Mouse (Mus musculus): ENCODE data around the gene Shisal1. TPM values are rescaled to one million over a fixed set of nuclear protein-coding genes. Genes with fewer than 3 reads are reported as not detected.

Gene Shisal1
- total RNA-seq, 1 experiment from 2014 or later: 1.4 TPM

- no peak for DNase-seq
Observed at GRCm38 (mm10) chr15:84372801-84373200, 74.1 kb downstream of the Shisal1 start.

DNA sequence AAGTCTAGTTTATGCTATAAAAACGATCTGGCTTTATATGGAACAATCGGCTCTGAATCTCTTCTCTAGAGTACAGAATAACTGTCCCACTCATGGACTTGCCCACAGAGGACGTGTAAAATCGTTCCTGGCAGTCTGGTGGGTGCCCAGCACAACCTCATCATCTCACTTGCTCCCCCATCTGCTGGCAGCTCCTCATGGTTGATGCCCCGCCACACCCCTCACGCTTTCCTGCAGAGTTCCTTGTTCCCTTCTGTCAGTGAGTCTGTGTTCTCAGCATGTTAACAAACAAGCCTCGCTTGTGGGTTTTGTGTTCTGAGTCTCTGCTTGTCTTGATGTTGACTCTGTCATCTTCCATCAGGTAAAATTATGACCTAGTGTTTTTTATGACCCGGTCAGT lies 79.5 kb downstream of the Shisal1 start:
- no peak for DNase-seq

GRCm38 (mm10) chr15:84366574-84366989 lies 80.3 kb downstream of the Shisal1 start:
- DNase-seq: no peak

- no peak for DNase-seq
Observed at GRCm38 (mm10) chr15:84365675-84366381, 81.1 kb downstream of the Shisal1 start.

DNA sequence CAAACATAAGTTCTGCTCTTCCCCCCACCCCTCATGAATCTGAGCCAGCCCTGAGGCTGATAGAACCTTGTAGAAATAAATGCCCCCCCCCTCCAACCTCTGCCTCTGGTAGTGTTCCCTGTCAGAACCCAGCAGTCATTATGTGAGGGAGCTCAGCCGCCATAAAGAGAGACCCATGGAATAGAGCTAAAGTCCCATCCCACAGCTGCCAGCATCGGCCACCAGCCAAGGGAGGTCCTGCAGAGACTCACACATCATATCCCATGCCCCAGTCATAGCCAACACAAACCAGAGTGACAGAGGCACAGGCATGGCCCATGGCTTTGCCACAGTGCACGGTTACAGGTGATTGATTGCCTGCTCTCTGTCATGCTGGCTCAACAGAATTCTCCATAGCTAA lies 82.2 kb downstream of the Shisal1 start:
- no peak for DNase-seq

DNA sequence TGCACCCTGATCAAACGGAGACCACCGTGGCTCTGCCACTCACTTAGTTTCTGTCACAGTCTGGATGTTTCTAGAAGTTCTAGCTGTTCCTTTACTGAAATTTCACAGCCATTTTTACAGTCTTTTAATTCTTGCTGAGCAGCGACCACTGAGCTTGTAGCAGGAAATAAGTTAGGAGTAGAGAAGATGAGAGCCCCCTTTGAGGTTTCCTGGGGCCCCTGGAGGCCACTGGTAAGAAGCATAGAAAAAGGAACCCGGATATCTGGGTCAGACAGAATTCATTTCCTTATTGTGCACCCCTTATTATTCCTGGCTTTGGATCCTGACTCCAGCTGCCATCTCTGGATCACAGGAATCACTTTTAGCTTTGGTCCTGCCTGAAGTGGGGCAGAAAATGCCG lies 91.8 kb downstream of the Shisal1 start:
- no peak for DNase-seq

GRCm38 (mm10) chr15:84351915-84352844 lies 94.7 kb downstream of the Shisal1 start:
- DNase-seq: no peak

GRCm38 (mm10) chr15:84351342-84351741 lies 95.6 kb downstream of the Shisal1 start:
- no peak for DNase-seq

DNA sequence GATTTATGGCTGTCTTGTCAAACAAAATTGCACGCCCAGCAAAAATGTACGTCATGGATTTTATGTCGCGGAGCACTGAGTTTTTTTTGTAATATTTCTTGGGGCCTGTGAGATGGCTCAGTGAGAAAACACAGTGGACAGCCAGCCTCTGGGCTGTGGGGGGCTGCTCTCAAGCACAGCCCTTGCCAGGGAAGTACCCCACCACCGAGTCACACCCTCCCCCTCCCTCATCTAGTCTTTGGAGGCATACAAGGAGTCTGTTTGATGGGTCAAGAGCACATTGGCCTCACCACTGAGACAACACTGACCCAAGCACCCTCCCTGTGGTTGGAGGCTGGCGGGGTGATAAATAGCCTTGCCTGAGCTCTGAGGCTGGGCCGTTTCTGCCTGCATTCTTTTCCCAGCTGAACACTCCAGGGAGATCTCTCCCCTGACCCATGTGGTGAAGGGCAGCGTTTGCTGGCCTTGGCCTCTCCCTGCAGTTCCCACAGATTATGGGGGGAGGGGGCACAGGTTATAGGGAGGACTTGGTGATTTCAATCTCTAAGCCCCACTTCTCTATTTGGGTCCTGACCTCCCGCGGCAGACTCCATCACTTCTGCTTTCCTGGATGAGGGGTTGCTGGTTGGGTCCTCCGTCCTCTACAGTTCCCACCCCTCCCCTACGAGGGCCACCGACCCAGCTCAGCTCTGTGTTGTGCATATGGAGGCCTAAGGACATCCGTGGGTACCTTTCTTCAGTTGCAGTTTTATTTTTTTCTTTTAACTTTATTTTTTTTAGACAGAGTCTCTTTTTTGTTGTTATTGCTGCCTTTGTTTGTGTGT lies 96.8 kb downstream of the Shisal1 start:
- DNase-seq: no peak

DNA sequence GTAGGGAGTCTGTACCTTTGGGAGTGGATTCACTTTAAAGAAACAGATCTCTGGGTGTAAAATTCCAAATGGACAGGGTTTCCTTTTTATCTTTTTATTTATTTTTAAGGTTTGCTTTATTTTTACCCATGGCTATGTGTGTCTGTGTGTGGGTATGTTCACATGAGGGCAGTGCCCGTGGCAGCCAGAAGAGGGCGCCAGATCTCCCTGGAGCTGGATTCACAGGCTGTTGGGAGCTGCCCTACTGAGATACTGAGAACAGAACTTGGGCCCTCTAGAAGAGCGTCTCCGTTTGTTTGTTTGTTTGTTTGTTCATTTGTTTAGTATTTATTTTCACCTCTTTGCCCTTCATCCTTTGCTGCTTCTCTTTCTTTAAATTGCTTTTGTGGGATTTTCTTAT lies 98.1 kb downstream of the Shisal1 start:
- no peak for DNase-seq

- no peak for DNase-seq
Observed at GRCm38 (mm10) chr15:84340926-84341325, 106.0 kb downstream of the Shisal1 start.

DNA sequence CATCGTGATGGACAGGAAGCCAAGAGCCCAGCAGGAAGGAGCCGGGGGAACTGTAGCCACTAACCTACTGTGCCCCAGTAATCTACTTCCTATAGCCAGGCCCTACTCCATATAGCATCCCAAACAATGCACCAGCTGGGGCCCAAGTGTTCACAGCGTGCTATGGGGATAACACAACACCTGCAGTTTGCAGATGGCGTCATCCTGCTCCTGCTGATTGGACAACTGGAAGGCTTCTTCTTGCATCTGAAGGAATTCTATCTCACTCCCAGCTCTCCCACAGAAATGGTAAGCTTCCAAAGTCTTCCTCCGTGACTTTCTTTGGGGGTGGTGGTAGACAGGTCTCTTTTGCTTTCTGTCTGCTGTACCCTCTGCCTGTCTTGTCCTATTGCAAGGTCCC lies 109.3 kb downstream of the Shisal1 start:
- DNase-seq: no peak

DNA sequence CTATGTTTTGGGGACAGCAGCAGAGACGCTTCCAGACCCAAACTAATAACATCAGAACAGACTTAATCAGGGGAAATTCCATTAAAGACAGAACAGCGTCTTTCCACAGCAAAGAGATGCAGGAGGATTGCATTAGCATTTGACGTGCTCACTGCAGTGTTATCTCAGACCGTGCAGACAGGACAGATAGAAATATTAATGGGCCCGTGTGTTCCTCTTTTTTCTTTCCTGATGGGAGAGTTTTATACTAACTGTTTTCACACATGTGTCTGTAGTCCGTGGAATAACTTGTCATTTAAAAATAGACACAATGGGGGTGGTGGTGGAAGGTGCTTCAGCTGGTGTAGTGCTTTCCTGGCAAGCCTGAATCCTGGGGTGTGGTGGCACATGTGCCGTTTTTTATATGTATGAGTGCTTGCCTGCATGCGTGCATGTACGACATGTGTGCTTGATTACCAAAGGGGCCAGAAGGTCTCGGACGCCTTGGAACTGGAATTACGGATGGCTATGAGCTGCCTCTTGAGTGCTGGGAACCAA lies 110.5 kb downstream of the Shisal1 start:
- DNase-seq: no peak

GRCm38 (mm10) chr15:84331066-84331612 lies 115.8 kb downstream of the Shisal1 start:
- DNase-seq: no peak

GRCm38 (mm10) chr15:84329940-84330339 lies 117.0 kb downstream of the Shisal1 start:
- DNase-seq: no peak

Other genes starting within 250 kb of the Shisal1 start
- 18.0 and 18.8 TPM in 2 replicates for gene Parvb, start 215.1 kb downstream of the Shisal1 start, total RNA-seq (2021)
- 1.9 and 3.6 TPM in 2 replicates for gene Parvg, start 123.1 kb downstream of the Shisal1 start, total RNA-seq (2021)
- 6.6 and 9.3 TPM in 2 replicates for gene Rtl6, start 110.7 kb upstream of the Shisal1 start, total RNA-seq (2021)
- 3.7 and 5.0 TPM in 2 replicates for gene Prr5, start 222.5 kb upstream of the Shisal1 start, total RNA-seq (2021)